Mouse (Mus musculus): ENCODE measurements around the gene OR5BS1P. TPM values are rescaled to one million over a fixed set of nuclear protein-coding genes. Genes with fewer than 3 reads are reported as not detected.

OR5BS1P gene
- polyA plus RNA-seq, 1 experiment from 2014 or later, result not detected

- Histone ChIP-seq H3K36me3 (ENCODE audit: control insufficient read depth, insufficient read depth, low read length) (no peaks in the 10 kb centered on the region), H3K4me3 (ENCODE audit: low read depth, low read length) (no peak within 1 kb of the TSS), H3K27me3 (ENCODE audit: control insufficient read depth, insufficient read depth, low read depth, low read length) (no peaks in the 10 kb centered on the region), H3K9ac (ENCODE audit: low read depth, low read length) (no peak within 1 kb of the TSS), H3K27ac (ENCODE audit: low read length) (no peak within 1 kb of the TSS), H3K4me1 (ENCODE audit: control insufficient read depth, insufficient read depth, low read length) (no peaks in the 10 kb centered on the region), H3K9me3 (replicated peaks; ENCODE audit: control insufficient read depth, low read length, poor library complexity, severe bottlenecking) (no peaks in the 10 kb centered on the region), H3K4me2 (ENCODE audit: low read length) (no peak within 1 kb of the TSS)
- ATAC-seq, result no peak
- WGBS, result 71% methylated on average over 4 of the region's 4 CpGs
These were observed 22.4 kb downstream of the OR5BS1P start, which contains the start of gene Olfr279 for GRCm38 (mm10) chr15:98492102-98492501. TSS of gene Olfr279 (plus strand) at chr15:98492402.

DNA sequence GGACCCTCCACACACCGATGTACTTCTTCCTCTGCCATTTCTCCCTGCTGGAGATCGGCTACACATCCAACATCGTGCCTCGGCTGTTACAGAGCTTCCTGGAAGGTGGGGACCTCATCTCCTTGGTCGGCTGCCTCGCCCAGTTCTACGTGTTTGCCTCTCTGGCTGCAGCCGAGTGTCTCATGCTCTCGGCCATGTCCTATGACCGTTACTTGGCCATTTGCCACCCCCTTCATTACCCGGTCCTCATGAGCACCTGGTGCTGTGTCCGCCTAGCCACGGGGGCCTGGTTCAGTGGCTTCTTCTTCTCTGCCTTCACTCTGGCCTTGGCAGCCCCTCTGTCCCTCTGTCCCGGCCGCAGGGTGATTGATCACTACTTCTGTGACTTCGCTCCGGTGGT lies 27.9 kb downstream of the OR5BS1P start:
- WGBS, result 89% methylated on average over 17 of the region's 17 CpGs

GRCm38 (mm10) chr15:98503317-98503716 lies 33.6 kb downstream of the OR5BS1P start:
- no peaks in the 10 kb centered on the region for H3K4me1 ChIP-seq (ENCODE audit: control insufficient read depth, insufficient read depth, low read length)
- no peaks in the 10 kb centered on the region for H3K36me3 ChIP-seq (ENCODE audit: control insufficient read depth, insufficient read depth, low read length)
- H3K27ac ChIP-seq (ENCODE audit: low read length), result no peak overlapping the region
- no peak overlapping the region for H3K4me3 ChIP-seq (ENCODE audit: low read depth, low read length)
- no peaks in the 10 kb centered on the region for H3K27me3 ChIP-seq (ENCODE audit: control insufficient read depth, insufficient read depth, low read depth, low read length)
- H3K9ac ChIP-seq (ENCODE audit: low read depth, low read length), result no peak overlapping the region
- no peak overlapping the region for H3K4me2 ChIP-seq (ENCODE audit: low read length)
- no peak for ATAC-seq
- WGBS, result 80% methylated on average over 3 of the region's 3 CpGs
- no peaks in the 10 kb centered on the region for H3K9me3 ChIP-seq (replicated peaks; ENCODE audit: control insufficient read depth, low read length, poor library complexity, severe bottlenecking)

More for the DNA sequence above, 27.9 kb downstream of the OR5BS1P start:
- Histone ChIP-seq H3K4me2 (ENCODE audit: low read length) (no peak overlapping the region), H3K9me3 (replicated peaks; ENCODE audit: control insufficient read depth, low read length, poor library complexity, severe bottlenecking) (no peaks in the 10 kb centered on the region), H3K4me3 (ENCODE audit: low read depth, low read length) (no peak overlapping the region), H3K9ac (ENCODE audit: low read depth, low read length) (no peak overlapping the region), H3K36me3 (ENCODE audit: control insufficient read depth, insufficient read depth, low read length) (no peaks in the 10 kb centered on the region), H3K27me3 (ENCODE audit: control insufficient read depth, insufficient read depth, low read depth, low read length) (no peaks in the 10 kb centered on the region), H3K4me1 (ENCODE audit: control insufficient read depth, insufficient read depth, low read length) (no peaks in the 10 kb centered on the region), H3K27ac (ENCODE audit: low read length) (no peak overlapping the region)
- ATAC-seq, result no peak

DNA sequence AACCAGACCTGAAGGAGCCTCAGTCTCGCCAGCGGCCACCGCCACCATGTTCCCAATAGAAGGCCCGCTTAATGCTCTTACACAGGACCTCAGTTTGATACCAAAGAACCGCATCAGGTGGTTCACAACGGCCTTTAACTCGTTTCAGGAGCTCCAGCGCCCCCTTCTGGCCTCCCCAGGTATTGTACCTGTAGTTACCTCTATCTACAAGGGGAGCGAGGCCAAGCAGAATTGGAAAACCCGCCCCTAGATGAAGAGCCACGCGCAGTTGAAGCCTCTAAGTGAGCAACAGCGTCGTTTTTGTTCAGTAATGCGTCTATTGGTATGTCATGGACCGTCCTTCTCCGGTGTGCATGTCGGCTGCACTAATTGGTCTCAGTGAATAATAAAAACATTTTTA lies 34.8 kb downstream of the OR5BS1P start:
- WGBS, result 16% methylated on average over 18 of the region's 18 CpGs
- Histone ChIP-seq H3K9ac (ENCODE audit: low read depth, low read length) (no peak overlapping the region), H3K4me2 (ENCODE audit: low read length) (peak overlapping the region; percentile 22), H3K36me3 (ENCODE audit: control insufficient read depth, insufficient read depth, low read length) (no peaks in the 10 kb centered on the region), H3K9me3 (replicated peaks; ENCODE audit: control insufficient read depth, low read length, poor library complexity, severe bottlenecking) (no peaks in the 10 kb centered on the region), H3K27me3 (ENCODE audit: control insufficient read depth, insufficient read depth, low read depth, low read length) (no peaks in the 10 kb centered on the region), H3K27ac (ENCODE audit: low read length) (no peak overlapping the region), H3K4me1 (ENCODE audit: control insufficient read depth, insufficient read depth, low read length) (no peaks in the 10 kb centered on the region), H3K4me3 (ENCODE audit: low read depth, low read length) (no peak overlapping the region)
- no peak for ATAC-seq

GRCm38 (mm10) chr15:98506253-98506957 lies 36.7 kb downstream of the OR5BS1P start:
- H3K9me3 ChIP-seq (replicated peaks; ENCODE audit: control insufficient read depth, low read length, poor library complexity, severe bottlenecking), result no peaks in the 10 kb centered on the region
- no peak overlapping the region for H3K4me3 ChIP-seq (ENCODE audit: low read depth, low read length)
- ATAC-seq, result no peak
- WGBS, result 80% methylated on average over 9 of the region's 9 CpGs
- H3K27ac ChIP-seq (ENCODE audit: low read length), result no peak overlapping the region
- no peak overlapping the region for H3K9ac ChIP-seq (ENCODE audit: low read depth, low read length)
- no peaks in the 10 kb centered on the region for H3K36me3 ChIP-seq (ENCODE audit: control insufficient read depth, insufficient read depth, low read length)
- H3K4me1 ChIP-seq (ENCODE audit: control insufficient read depth, insufficient read depth, low read length), result 0 out of 2 replicates have a peak, but pooled peaks cover 2% of the 10 kb centered on the region
- H3K4me2 ChIP-seq (ENCODE audit: low read length), result no peak overlapping the region
- H3K27me3 ChIP-seq (ENCODE audit: control insufficient read depth, insufficient read depth, low read depth, low read length), result no peaks in the 10 kb centered on the region

DNA sequence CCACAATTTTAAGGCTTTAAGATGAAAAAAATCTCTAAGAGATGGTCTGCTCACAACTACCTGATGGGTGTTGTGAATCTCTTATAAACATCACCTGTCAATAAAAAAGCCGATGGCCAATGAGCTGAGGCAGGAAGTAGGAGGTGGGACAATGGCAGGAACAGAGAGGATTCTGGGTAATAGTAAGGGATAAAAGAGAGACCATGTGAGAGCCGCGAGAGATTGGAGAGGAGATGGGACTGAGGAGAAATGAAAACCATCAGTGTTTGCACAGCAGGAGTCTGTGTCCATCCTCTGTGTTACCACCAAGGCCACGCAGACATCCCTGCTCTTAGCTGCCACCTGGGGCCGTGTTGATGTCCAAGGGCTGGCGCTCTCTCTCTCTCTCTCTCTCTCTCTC lies 37.6 kb downstream of the OR5BS1P start:
- no peak for ATAC-seq
- 89% methylated on average over 6 of the region's 6 CpGs for WGBS

DNA sequence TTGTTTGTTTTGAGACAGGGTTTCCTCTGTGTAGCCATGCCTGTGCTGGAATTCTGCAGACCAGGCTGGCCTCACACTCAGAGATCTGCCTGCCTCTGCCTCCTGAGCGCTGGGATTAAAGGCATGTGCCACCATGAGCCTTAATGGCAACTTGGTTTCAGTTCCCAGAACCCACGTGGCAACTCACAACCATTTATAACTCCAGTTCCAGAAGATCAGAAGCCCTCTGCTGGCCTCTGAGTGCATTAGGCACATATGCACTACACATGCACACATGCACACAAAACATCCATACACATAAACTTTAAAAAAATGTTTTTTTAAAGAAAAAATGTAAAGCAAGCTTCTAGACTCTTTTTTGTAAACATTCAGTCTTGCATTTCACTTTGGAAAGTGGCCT lies 39.7 kb downstream of the OR5BS1P start:
- no peaks in the 10 kb centered on the region for H3K27me3 ChIP-seq (ENCODE audit: control insufficient read depth, insufficient read depth, low read depth, low read length)
- ATAC-seq, result no peak
- no peak overlapping the region for H3K4me2 ChIP-seq (ENCODE audit: low read length)
- WGBS, result 76% methylated on average over 2 of the region's 2 CpGs
- 0 out of 2 replicates have a peak, but pooled peaks cover 2% of the 10 kb centered on the region for H3K4me1 ChIP-seq (ENCODE audit: control insufficient read depth, insufficient read depth, low read length)
- H3K9me3 ChIP-seq (replicated peaks; ENCODE audit: control insufficient read depth, low read length, poor library complexity, severe bottlenecking), result no peaks in the 10 kb centered on the region
- no peak overlapping the region for H3K9ac ChIP-seq (ENCODE audit: low read depth, low read length)
- H3K27ac ChIP-seq (ENCODE audit: low read length), result no peak overlapping the region
- H3K4me3 ChIP-seq (ENCODE audit: low read depth, low read length), result no peak overlapping the region
- no peaks in the 10 kb centered on the region for H3K36me3 ChIP-seq (ENCODE audit: control insufficient read depth, insufficient read depth, low read length)

More for the DNA sequence above, 37.6 kb downstream of the OR5BS1P start:
- H3K27ac ChIP-seq (ENCODE audit: low read length), result no peak overlapping the region
- H3K9me3 ChIP-seq (replicated peaks; ENCODE audit: control insufficient read depth, low read length, poor library complexity, severe bottlenecking), result no peaks in the 10 kb centered on the region
- H3K4me3 ChIP-seq (ENCODE audit: low read depth, low read length), result no peak overlapping the region
- H3K4me2 ChIP-seq (ENCODE audit: low read length), result no peak overlapping the region
- H3K9ac ChIP-seq (ENCODE audit: low read depth, low read length), result no peak overlapping the region
- 0 out of 2 replicates have a peak, but pooled peaks cover 2% of the 10 kb centered on the region for H3K4me1 ChIP-seq (ENCODE audit: control insufficient read depth, insufficient read depth, low read length)
- H3K36me3 ChIP-seq (ENCODE audit: control insufficient read depth, insufficient read depth, low read length), result no peaks in the 10 kb centered on the region
- H3K27me3 ChIP-seq (ENCODE audit: control insufficient read depth, insufficient read depth, low read depth, low read length), result no peaks in the 10 kb centered on the region

DNA sequence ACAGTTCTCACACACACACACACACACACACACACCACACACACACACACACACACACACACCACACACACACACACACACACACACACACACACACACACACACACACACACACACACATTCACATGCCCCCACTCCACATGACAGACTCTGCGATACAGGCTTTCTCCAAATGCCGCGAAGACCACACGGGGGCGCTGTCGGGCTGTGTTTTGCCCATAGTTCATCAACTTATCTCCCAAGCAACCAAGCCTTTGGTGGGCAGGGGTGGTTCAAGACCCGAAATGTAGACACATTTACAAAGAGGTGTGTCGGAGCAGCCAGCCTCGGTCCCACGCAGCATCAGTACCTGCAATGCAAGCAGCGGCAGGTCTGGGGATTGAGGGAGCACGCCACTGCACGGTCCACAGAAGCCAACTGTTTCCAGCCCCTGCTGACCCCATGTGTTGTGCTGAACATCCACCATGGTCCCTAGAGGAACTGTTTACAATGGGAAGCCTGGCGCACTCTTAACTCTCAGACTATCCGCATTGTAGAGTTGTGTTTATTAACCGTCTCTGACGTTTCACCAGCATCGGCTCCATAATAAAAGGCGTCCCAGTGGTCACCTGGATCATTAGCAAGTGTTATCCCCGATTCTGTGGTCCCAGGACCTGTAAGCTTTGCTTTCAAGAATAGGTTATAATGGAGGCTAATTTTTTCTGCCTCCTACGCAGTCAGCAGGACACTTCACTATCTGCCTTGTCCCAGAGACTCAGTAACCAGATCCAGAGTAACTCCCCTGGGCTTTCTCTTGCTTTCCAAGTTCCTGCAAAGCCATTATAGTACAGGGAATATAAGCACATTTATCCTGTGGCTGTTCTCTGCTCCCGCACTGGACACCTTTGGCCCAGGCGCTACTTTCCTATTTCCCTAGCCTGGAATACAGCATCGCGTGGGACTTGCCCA lies 41.0 kb downstream of the OR5BS1P start:
- Histone ChIP-seq H3K4me3 (ENCODE audit: low read depth, low read length) (peak overlapping the region; percentile 22), H3K4me1 (ENCODE audit: control insufficient read depth, insufficient read depth, low read length) (0 out of 2 replicates have a peak, but pooled peaks cover 2% of the 10 kb centered on the region), H3K27ac (ENCODE audit: low read length) (no peak overlapping the region), H3K9me3 (replicated peaks; ENCODE audit: control insufficient read depth, low read length, poor library complexity, severe bottlenecking) (no peaks in the 10 kb centered on the region), H3K4me2 (ENCODE audit: low read length) (peak overlapping the region; percentile 55), H3K27me3 (ENCODE audit: control insufficient read depth, insufficient read depth, low read depth, low read length) (no peaks in the 10 kb centered on the region), H3K9ac (ENCODE audit: low read depth, low read length) (no peak overlapping the region), H3K36me3 (ENCODE audit: control insufficient read depth, insufficient read depth, low read length) (no peaks in the 10 kb centered on the region)
- 28% methylated on average over 25 of the region's 25 CpGs for WGBS
- ATAC-seq, result peak; percentile 21; the same call in 1 of the 2 replicates
